Mouse (Mus musculus): ENCODE measurements around the gene Tmem263. TPM values are rescaled to one million over a fixed set of nuclear protein-coding genes. Genes with fewer than 3 reads are reported as not detected.

Tmem263 gene
- polyA plus RNA-seq, 1 experiment = 11.0 TPM

GRCm38 (mm10) chr10:85114409-85114808, 12.0 kb downstream of the Tmem263 start:
- H3K27me3 ChIP-seq (ENCODE audit: control insufficient read depth, insufficient read depth, insufficient read length) = no peaks in the 10 kb centered on the region
- H3ac ChIP-seq (ENCODE audit: control insufficient read depth, insufficient read length, low read depth) = no peak overlapping the region
- H3K79me2 ChIP-seq (ENCODE audit: control insufficient read depth, insufficient read depth) = peaks cover 32% of the 10 kb centered on the region
- H3K4me3 ChIP-seq (ENCODE audit: insufficient read depth, poor library complexity, severe bottlenecking) = no peak overlapping the region
- peaks cover 68% of the 10 kb centered on the region for H3K36me3 ChIP-seq (ENCODE audit: control insufficient read depth, insufficient read depth)
- H3K79me3 ChIP-seq (ENCODE audit: low read depth) = peaks cover 4% of the 10 kb centered on the region
- no peak for TF ChIP-seq MYOG (IDR thresholded peaks at IDR 0.05; ENCODE audit: control insufficient read depth, extremely low read depth, insufficient read length)
- no peak for TF ChIP-seq MYOD1 (IDR thresholded peaks at IDR 0.05; ENCODE audit: control insufficient read depth, insufficient read length, low read depth)
- TF ChIP-seq FOSL1 (IDR thresholded peaks at IDR 0.05; ENCODE audit: insufficient read depth, low read length, poor library complexity, severe bottlenecking) = no peak

- Histone ChIP-seq H3K27me3 (ENCODE audit: control insufficient read depth, insufficient read depth, insufficient read length) (no peaks in the 10 kb centered on the region), H3K79me3 (ENCODE audit: low read depth) (no peaks in the 10 kb centered on the region), H3K4me3 (ENCODE audit: insufficient read depth, poor library complexity, severe bottlenecking) (no peak overlapping the region), H3K79me2 (ENCODE audit: control insufficient read depth, insufficient read depth) (peaks cover 8% of the 10 kb centered on the region), H3K36me3 (ENCODE audit: control insufficient read depth, insufficient read depth) (peaks cover 36% of the 10 kb centered on the region), H3ac (ENCODE audit: control insufficient read depth, insufficient read length, low read depth) (no peak overlapping the region)
- TF ChIP-seq USF1 (IDR thresholded peaks at IDR 0.05; ENCODE audit: low read depth) (no peak), CEBPB (IDR thresholded peaks at IDR 0.05; ENCODE audit: low read depth) (no peak), FOSL1 (IDR thresholded peaks at IDR 0.05; ENCODE audit: insufficient read depth, low read length, poor library complexity, severe bottlenecking) (no peak), MAX (IDR thresholded peaks at IDR 0.05) (no peak), MYOG (IDR thresholded peaks at IDR 0.05; ENCODE audit: control insufficient read depth, extremely low read depth, insufficient read length) (no peak), MYOD1 (IDR thresholded peaks at IDR 0.05; ENCODE audit: control insufficient read depth, insufficient read length, low read depth) (no peak), CTCF (IDR thresholded peaks at IDR 0.05; ENCODE audit: control insufficient read depth, insufficient read depth, insufficient read length) (no peak)
Measured at GRCm38 (mm10) chr10:85125184-85125583, 22.8 kb downstream of the Tmem263 start.

- no peaks in the 10 kb centered on the region for H3K79me3 ChIP-seq (ENCODE audit: low read depth)
- H3K79me2 ChIP-seq (ENCODE audit: control insufficient read depth, insufficient read depth) = peaks cover 8% of the 10 kb centered on the region
- no peak for TF ChIP-seq CEBPB (IDR thresholded peaks at IDR 0.05; ENCODE audit: low read depth)
- TF ChIP-seq USF1 (IDR thresholded peaks at IDR 0.05; ENCODE audit: low read depth) = peak; percentile 52
- H3K36me3 ChIP-seq (ENCODE audit: control insufficient read depth, insufficient read depth) = peaks cover 15% of the 10 kb centered on the region
- peak within 1 kb of the TSS; percentile 61 for H3ac ChIP-seq (ENCODE audit: control insufficient read depth, insufficient read length, low read depth)
- H3K27me3 ChIP-seq (ENCODE audit: control insufficient read depth, insufficient read depth, insufficient read length) = no peaks in the 10 kb centered on the region
- peak within 1 kb of the TSS; percentile 71 for H3K4me3 ChIP-seq (ENCODE audit: insufficient read depth, poor library complexity, severe bottlenecking)
Measured at GRCm38 (mm10) chr10:85127395-85128287, 25.2 kb downstream of the Tmem263 start, which contains the start of gene Mterf2. Gene Mterf2, minus strand, starts transcription at chr10:85128027.

- peaks cover 8% of the 10 kb centered on the region for H3K79me2 ChIP-seq (ENCODE audit: control insufficient read depth, insufficient read depth)
- no peak overlapping the region for H3ac ChIP-seq (ENCODE audit: control insufficient read depth, insufficient read length, low read depth)
- no peaks in the 10 kb centered on the region for H3K27me3 ChIP-seq (ENCODE audit: control insufficient read depth, insufficient read depth, insufficient read length)
- peaks cover 6% of the 10 kb centered on the region for H3K36me3 ChIP-seq (ENCODE audit: control insufficient read depth, insufficient read depth)
- no peaks in the 10 kb centered on the region for H3K79me3 ChIP-seq (ENCODE audit: low read depth)
- no peak overlapping the region for H3K4me3 ChIP-seq (ENCODE audit: insufficient read depth, poor library complexity, severe bottlenecking)
- no peak for TF ChIP-seq USF1 (IDR thresholded peaks at IDR 0.05; ENCODE audit: low read depth)
Measured at GRCm38 (mm10) chr10:85128453-85128852, 26.0 kb downstream of the Tmem263 start.

GRCm38 (mm10) chr10:85136573-85136972, 34.1 kb downstream of the Tmem263 start:
- no peaks in the 10 kb centered on the region for H3K27me3 ChIP-seq (ENCODE audit: control insufficient read depth, insufficient read depth, insufficient read length)
- H3K36me3 ChIP-seq (ENCODE audit: control insufficient read depth, insufficient read depth) = no peaks in the 10 kb centered on the region
- no peak overlapping the region for H3K4me3 ChIP-seq (ENCODE audit: insufficient read depth, poor library complexity, severe bottlenecking)
- H3K79me2 ChIP-seq (ENCODE audit: control insufficient read depth, insufficient read depth) = no peaks in the 10 kb centered on the region
- no peak overlapping the region for H3ac ChIP-seq (ENCODE audit: control insufficient read depth, insufficient read length, low read depth)
- TF ChIP-seq MYOG (IDR thresholded peaks at IDR 0.05; ENCODE audit: control insufficient read depth, extremely low read depth, insufficient read length) (no peak), USF1 (IDR thresholded peaks at IDR 0.05; ENCODE audit: low read depth) (no peak), CEBPB (IDR thresholded peaks at IDR 0.05; ENCODE audit: low read depth) (no peak), FOSL1 (IDR thresholded peaks at IDR 0.05; ENCODE audit: insufficient read depth, low read length, poor library complexity, severe bottlenecking) (no peak), MYOD1 (IDR thresholded peaks at IDR 0.05; ENCODE audit: control insufficient read depth, insufficient read length, low read depth) (no peak), CTCF (IDR thresholded peaks at IDR 0.05; ENCODE audit: control insufficient read depth, insufficient read depth, insufficient read length) (no peak), MAX (IDR thresholded peaks at IDR 0.05) (no peak)
- H3K79me3 ChIP-seq (ENCODE audit: low read depth) = no peaks in the 10 kb centered on the region

- Histone ChIP-seq H3K27me3 (ENCODE audit: control insufficient read depth, insufficient read depth, insufficient read length) (no peaks in the 10 kb centered on the region), H3K79me3 (ENCODE audit: low read depth) (no peaks in the 10 kb centered on the region), H3ac (ENCODE audit: control insufficient read depth, insufficient read length, low read depth) (no peak overlapping the region), H3K4me3 (ENCODE audit: insufficient read depth, poor library complexity, severe bottlenecking) (no peak overlapping the region), H3K79me2 (ENCODE audit: control insufficient read depth, insufficient read depth) (no peaks in the 10 kb centered on the region), H3K36me3 (ENCODE audit: control insufficient read depth, insufficient read depth) (peaks cover 5% of the 10 kb centered on the region)
- TF ChIP-seq CEBPB (IDR thresholded peaks at IDR 0.05; ENCODE audit: low read depth) = no peak
- TF ChIP-seq MAX (IDR thresholded peaks at IDR 0.05) = no peak
- TF ChIP-seq CTCF (IDR thresholded peaks at IDR 0.05; ENCODE audit: control insufficient read depth, insufficient read depth, insufficient read length) = no peak
- TF ChIP-seq FOSL1 (IDR thresholded peaks at IDR 0.05; ENCODE audit: insufficient read depth, low read length, poor library complexity, severe bottlenecking) = no peak
- TF ChIP-seq MYOG (IDR thresholded peaks at IDR 0.05; ENCODE audit: control insufficient read depth, extremely low read depth, insufficient read length) = no peak
- TF ChIP-seq USF1 (IDR thresholded peaks at IDR 0.05; ENCODE audit: low read depth) = no peak
- no peak for TF ChIP-seq MYOD1 (IDR thresholded peaks at IDR 0.05; ENCODE audit: control insufficient read depth, insufficient read length, low read depth)
Measured at GRCm38 (mm10) chr10:85141465-85141864, 39.0 kb downstream of the Tmem263 start.

Measured in C2C12 (cell line).